In the genomic region with DNA sequence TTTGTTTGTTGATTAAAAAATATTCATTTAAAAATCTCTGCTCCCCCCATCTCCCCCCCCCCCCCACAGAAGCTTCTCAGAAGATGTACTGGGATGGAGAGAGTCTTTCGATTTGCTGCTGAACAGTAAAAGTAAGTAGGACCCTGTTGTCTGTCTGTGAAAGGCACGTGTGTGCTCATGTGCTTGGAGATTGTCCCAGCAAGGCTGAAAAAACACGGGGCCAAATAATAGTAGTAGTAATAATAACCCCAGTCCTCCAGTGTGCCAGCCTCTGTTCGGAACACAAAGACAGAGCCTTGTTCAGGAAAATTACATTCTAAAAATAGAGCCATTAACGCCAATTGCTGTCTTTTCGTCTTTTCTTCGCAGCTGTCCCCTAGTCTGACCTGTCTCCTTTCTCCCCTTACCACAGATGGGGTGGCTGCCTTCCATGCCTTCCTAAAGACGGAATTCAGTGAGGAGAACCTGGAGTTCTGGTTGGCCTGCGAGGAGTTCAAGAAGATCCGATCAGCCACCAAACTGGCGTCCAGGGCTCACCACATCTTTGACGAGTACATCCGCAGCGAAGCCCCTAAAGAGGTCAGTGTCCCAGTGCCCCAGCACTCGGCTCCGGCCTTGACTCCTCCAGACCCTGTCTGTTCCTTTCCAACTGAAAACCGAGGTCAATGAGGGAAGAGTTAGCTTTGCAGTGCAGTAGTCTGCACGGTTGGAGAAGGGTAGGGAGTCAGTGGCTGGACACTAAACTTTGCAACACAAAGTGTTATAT, we compare ENCODE assay signal across 7 mouse cellular contexts. TPM values are rescaled to one million over a fixed set of nuclear protein-coding genes. Genes with fewer than 3 reads are reported as not detected.
DNase-seq lines count a peak whose midpoint lies in the region; ATAC-seq and TF ChIP-seq lines count a peak whose summit lies in the region.

No protein-coding gene starts in this region.

- H3K27me3 ChIP-seq in neural tube, embryonic 11.5 days (ENCODE audit: control insufficient read depth, insufficient read depth, low read length): peaks cover 3% of the 10 kb centered on the region
- H3K27me3 ChIP-seq in forebrain, embryonic 13.5 days: peaks cover 14% of the 10 kb centered on the region
- peaks cover 33% of the 10 kb centered on the region for H3K27me3 ChIP-seq in intestine, postnatal 0 days (replicated peaks; ENCODE audit: control insufficient read depth, insufficient read depth, low read length)
- peaks cover 29% of the 10 kb centered on the region for H3K27me3 ChIP-seq in stomach, embryonic 15.5 days (replicated peaks)

- peak overlapping the region; percentile 9; the same call in 1 of the 2 replicates for H3K9ac ChIP-seq in neural tube, embryonic 11.5 days (ENCODE audit: low read length)
- H3K9ac ChIP-seq in forebrain, embryonic 13.5 days: peak overlapping the region; percentile 68
- no peak overlapping the region for H3K9ac ChIP-seq in intestine, postnatal 0 days (ENCODE audit: low read depth, low read length)
- no peak overlapping the region for H3K9ac ChIP-seq in stomach, embryonic 15.5 days

- H3K27ac ChIP-seq in neural tube, embryonic 11.5 days (ENCODE audit: low read depth, low read length): no peak overlapping the region
- peak overlapping the region; percentile 40; the same call in 1 of the 2 replicates for H3K27ac ChIP-seq in forebrain, embryonic 13.5 days
- H3K27ac ChIP-seq in intestine, postnatal 0 days (ENCODE audit: low read depth, low read length): no peak overlapping the region
- no peak overlapping the region for H3K27ac ChIP-seq in stomach, embryonic 15.5 days

- 61% methylated on average over 18 of the region's 18 CpGs for WGBS in neural tube, embryonic 11.5 days
- WGBS in forebrain, embryonic 13.5 days: 54% methylated on average over 18 of the region's 18 CpGs
- 71% methylated on average over 18 of the region's 18 CpGs for WGBS in intestine, postnatal 0 days
- 72% methylated on average over 18 of the region's 18 CpGs for WGBS in stomach, embryonic 15.5 days

- no peak for TF ChIP-seq CTCF in intestine, postnatal 0 days (IDR thresholded peaks at IDR 0.05; ENCODE audit: low read depth)

- H3K9me3 ChIP-seq in neural tube, embryonic 11.5 days (ENCODE audit: control insufficient read depth, low read length): no peaks in the 10 kb centered on the region
- H3K9me3 ChIP-seq in forebrain, embryonic 13.5 days (replicated peaks): no peaks in the 10 kb centered on the region
- H3K9me3 ChIP-seq in intestine, postnatal 0 days (ENCODE audit: control insufficient read depth): no peaks in the 10 kb centered on the region
- H3K9me3 ChIP-seq in stomach, embryonic 15.5 days: no peaks in the 10 kb centered on the region

- H3K4me3 ChIP-seq in neural tube, embryonic 11.5 days (ENCODE audit: low read depth, low read length): peak overlapping the region; percentile 40
- peak overlapping the region; percentile 51 for H3K4me3 ChIP-seq in forebrain, embryonic 13.5 days
- H3K4me3 ChIP-seq in intestine, postnatal 0 days (ENCODE audit: low read depth, low read length): no peak overlapping the region
- H3K4me3 ChIP-seq in stomach, embryonic 15.5 days (replicated peaks): no peak overlapping the region

- peak overlapping the region; percentile 76 for H3K4me2 ChIP-seq in neural tube, embryonic 11.5 days (ENCODE audit: low read depth)
- H3K4me2 ChIP-seq in forebrain, embryonic 13.5 days: peak overlapping the region; percentile 79
- peak overlapping the region; percentile 67 for H3K4me2 ChIP-seq in intestine, postnatal 0 days (replicated peaks; ENCODE audit: low read depth)
- H3K4me2 ChIP-seq in stomach, embryonic 15.5 days: peak overlapping the region; percentile 21; the same call in 1 of the 2 replicates

- peaks cover 22% of the 10 kb centered on the region for H3K4me1 ChIP-seq in neural tube, embryonic 11.5 days (ENCODE audit: control insufficient read depth, insufficient read depth, low read length)
- peaks cover 76% of the 10 kb centered on the region for H3K4me1 ChIP-seq in forebrain, embryonic 13.5 days
- H3K4me1 ChIP-seq in intestine, postnatal 0 days (replicated peaks; ENCODE audit: control insufficient read depth, insufficient read depth, low read length): no peaks in the 10 kb centered on the region
- peaks cover 8% of the 10 kb centered on the region; the same call in 1 of the 2 replicates for H3K4me1 ChIP-seq in stomach, embryonic 15.5 days

- H3K36me3 ChIP-seq in neural tube, embryonic 11.5 days (ENCODE audit: control insufficient read depth, insufficient read depth, low read length): no peaks in the 10 kb centered on the region
- peaks cover 15% of the 10 kb centered on the region for H3K36me3 ChIP-seq in forebrain, embryonic 13.5 days (ENCODE audit: poor library complexity, severe bottlenecking)
- H3K36me3 ChIP-seq in intestine, postnatal 0 days (ENCODE audit: control insufficient read depth, insufficient read depth): no peaks in the 10 kb centered on the region
- H3K36me3 ChIP-seq in stomach, embryonic 15.5 days: no peaks in the 10 kb centered on the region

- peak; percentile 12 for DNase-seq in neural tube, embryonic 11.5 days (ENCODE audit: low spot score)
- DNase-seq in neural tube, embryonic 10.5 days (ENCODE audit: extremely low spot score, low spot score): no peak
- DNase-seq in adrenal gland, adult 2 months: no peak
- DNase-seq in thymus, postnatal 14 days: no peak

- no peak for ATAC-seq in neural tube, embryonic 11.5 days (ENCODE audit: insufficient read depth, low FRiP score, low TSS enrichment)
- no peak for ATAC-seq in forebrain, embryonic 13.5 days
- ATAC-seq in intestine, postnatal 0 days: no peak
- no peak for ATAC-seq in stomach, embryonic 15.5 days (ENCODE audit: insufficient read depth, low FRiP score, low read depth)

RNA-seq across cellular contexts. Expression of gene Rgs16, which starts 1.6 kb away (rescaled TPM):
- polyA plus RNA-seq in neural tube, embryonic 11.5 days (2014; fragmentation: Nextera tagmentation; extraction: Ambion mirVana): 13.0 and 14.1 TPM in 2 replicates
- polyA plus RNA-seq in forebrain, embryonic 13.5 days (2015; fragmentation: Nextera tagmentation; extraction: Ambion mirVana): 38.5 and 43.7 TPM in 2 replicates
- polyA plus RNA-seq in intestine, postnatal 0 days (2015; fragmentation: Nextera tagmentation; extraction: Ambion mirVana): 2.1 and 2.4 TPM in 2 replicates
- polyA plus RNA-seq in stomach, embryonic 15.5 days (2015; fragmentation: Nextera tagmentation; extraction: Ambion mirVana): 4.5 and 5.1 TPM in 2 replicates
- 1 to 10 TPM; 2.1 to 4.5 TPM for total RNA-seq in adrenal gland, adult 2 months (2021)
- polyA plus RNA-seq in adrenal gland, adult 2 months (2012; rRNA removed): 0.61 and 0.95 TPM in 2 replicates

RNA-seq across cellular contexts. Expression of gene Rnasel, which starts 7.5 kb away (rescaled TPM):
- polyA plus RNA-seq in neural tube, embryonic 11.5 days (2014; fragmentation: Nextera tagmentation; extraction: Ambion mirVana): 26.7 and 29.2 TPM in 2 replicates
- 38.1 and 41.9 TPM in 2 replicates for polyA plus RNA-seq in forebrain, embryonic 13.5 days (2015; fragmentation: Nextera tagmentation; extraction: Ambion mirVana)
- polyA plus RNA-seq in intestine, postnatal 0 days (2015; fragmentation: Nextera tagmentation; extraction: Ambion mirVana): 49.9 and 57.7 TPM in 2 replicates
- polyA plus RNA-seq in stomach, embryonic 15.5 days (2015; fragmentation: Nextera tagmentation; extraction: Ambion mirVana): 13.8 and 15.5 TPM in 2 replicates
- 10 to 100 TPM in 1 of 2 experiments, 1 to 10 TPM in 1; 9.7 to 13.2 TPM for total RNA-seq in adrenal gland, adult 2 months (2021)
- 1.2 and 1.5 TPM in 2 replicates for polyA plus RNA-seq in adrenal gland, adult 2 months (2012; rRNA removed)

Comparison
In these comparisons a context has a peak if more than half of its experiments do, and no peak if none do; other contexts are left out.
1. H3K4me2 ChIP-seq: peak in every context shown above with its lines; median percentile 79 in forebrain, embryonic 13.5 days; 76 in neural tube, embryonic 11.5 days; 67 in intestine, postnatal 0 days; 21 in stomach, embryonic 15.5 days.
2. H3K4me3 ChIP-seq: peak in neural tube, embryonic 11.5 days (single experiment) and forebrain, embryonic 13.5 days (single experiment); none in intestine, postnatal 0 days (single experiment) and stomach, embryonic 15.5 days (single experiment).
3. H3K9ac ChIP-seq: peak in neural tube, embryonic 11.5 days (single experiment) and forebrain, embryonic 13.5 days (single experiment); none in intestine, postnatal 0 days (single experiment) and stomach, embryonic 15.5 days (single experiment).